Mouse (Mus musculus): ENCODE results near the gene Nampt.
A peak's percentile ranks its signal among the peaks of the same experiment; 100 is the strongest.
"Not testable (repeated sequence)": the region's sequence is repeated elsewhere in the genome, so short reads cannot be mapped to it uniquely, and the experiment has no call there.

Gene Nampt

DNA sequence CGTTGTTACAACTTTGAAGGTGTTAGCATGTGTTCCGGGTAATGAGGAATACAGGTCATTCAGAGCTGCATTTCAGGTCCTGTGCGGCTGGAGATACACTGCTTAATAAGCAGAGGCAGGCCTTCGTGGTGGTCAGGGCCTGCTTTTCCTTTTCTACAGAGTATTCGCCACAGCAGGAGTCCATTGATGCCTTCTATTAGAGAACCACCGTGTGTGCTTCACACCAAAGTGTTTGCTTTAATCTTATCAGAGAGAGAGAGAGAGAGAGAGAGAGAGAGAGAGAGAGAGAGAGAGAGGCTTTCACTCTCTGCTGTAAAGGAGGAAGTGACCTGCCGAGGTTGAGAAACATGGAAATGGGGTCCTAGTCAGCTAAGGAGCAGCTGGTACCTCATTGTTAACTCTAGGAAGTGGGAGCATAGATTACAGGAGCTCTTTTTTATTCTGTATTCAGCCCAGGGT is 22.1 kb downstream of the Nampt start:
- no peak for DNase-seq (ENCODE audit: extremely low read depth, low read depth)

DNA sequence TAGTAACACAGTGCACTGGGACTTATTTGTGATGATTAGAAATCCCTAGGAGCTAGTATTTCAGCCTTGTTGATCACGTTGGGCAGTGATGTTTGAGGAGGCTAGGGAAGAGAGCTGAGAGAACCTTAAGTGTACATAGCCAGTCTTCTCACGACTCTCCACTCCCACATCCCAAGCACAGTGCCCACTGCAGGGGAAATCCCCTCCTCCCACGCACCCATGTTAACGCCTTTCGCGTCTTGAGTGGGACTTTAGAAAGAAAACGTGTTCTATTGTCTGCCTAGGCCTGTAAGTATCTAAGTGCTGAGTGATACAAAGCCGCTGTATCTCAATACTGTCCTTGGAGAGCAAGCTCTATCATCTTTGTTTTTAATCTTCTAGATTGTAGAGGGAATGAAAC is 27.0 kb downstream of the Nampt start:
- no peak for DNase-seq (ENCODE audit: extremely low read depth, low read depth)

DNA sequence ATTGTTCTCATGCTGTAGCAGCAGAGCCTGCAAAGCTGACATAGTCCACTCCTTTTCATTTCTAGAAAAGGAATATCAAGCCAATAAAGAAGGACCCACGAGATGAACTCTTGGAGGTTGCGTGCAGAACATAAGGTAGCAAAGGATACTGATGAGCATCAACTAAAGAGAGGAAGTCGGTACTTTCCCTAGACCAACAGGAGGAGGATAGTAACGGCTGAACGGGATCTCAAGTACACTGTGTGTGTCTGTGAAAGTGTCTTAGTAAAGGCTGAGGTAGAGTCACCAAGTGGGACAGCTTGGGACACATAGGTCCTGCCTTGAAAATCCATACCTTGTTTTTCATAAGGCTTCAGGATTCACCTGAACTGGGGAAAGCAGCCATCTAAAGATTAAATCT is 34.4 kb downstream of the Nampt start:
- DNase-seq (ENCODE audit: extremely low read depth, low read depth) = no peak

DNA sequence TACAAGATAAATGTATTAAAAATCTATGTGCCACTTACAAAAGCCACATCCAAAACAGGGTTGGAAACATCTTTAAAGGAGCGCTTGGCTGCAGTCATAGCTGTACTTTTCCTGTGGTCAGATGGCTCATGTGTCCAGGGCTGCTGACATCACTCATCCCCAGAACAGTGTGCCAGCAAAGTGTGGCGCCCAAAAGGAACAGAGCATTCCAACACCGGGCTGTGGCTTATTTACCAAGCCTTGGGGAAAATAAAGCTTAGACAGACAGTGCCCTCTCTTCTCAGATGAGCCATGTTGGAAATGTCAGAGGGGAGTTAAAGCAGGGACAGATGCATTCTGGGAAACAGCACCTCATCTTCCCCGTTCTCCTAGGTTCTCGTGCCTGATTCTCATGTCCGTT is 35.5 kb downstream of the Nampt start:
- no peak for DNase-seq (ENCODE audit: extremely low read depth, low read depth)

DNA sequence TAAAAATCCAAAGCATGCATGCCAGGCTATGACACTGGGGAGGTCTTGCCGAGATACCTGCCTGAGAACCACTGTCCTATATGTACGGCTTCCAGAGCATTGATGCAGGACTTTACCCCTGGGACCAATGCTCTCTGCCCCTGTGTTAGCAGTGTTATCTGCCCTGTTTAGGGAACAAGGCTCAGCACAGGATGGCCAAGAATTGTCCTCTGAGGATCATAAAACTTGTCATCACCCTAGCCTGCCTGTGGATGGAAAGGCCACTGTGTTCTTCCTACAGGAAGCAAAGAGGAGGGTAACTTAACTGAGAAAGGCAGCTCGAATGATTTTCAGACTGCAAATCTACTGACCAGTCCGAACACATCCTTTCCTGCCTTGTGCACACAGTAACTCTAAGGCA is 36.1 kb downstream of the Nampt start:
- DNase-seq (ENCODE audit: extremely low read depth, low read depth) = no peak

DNA sequence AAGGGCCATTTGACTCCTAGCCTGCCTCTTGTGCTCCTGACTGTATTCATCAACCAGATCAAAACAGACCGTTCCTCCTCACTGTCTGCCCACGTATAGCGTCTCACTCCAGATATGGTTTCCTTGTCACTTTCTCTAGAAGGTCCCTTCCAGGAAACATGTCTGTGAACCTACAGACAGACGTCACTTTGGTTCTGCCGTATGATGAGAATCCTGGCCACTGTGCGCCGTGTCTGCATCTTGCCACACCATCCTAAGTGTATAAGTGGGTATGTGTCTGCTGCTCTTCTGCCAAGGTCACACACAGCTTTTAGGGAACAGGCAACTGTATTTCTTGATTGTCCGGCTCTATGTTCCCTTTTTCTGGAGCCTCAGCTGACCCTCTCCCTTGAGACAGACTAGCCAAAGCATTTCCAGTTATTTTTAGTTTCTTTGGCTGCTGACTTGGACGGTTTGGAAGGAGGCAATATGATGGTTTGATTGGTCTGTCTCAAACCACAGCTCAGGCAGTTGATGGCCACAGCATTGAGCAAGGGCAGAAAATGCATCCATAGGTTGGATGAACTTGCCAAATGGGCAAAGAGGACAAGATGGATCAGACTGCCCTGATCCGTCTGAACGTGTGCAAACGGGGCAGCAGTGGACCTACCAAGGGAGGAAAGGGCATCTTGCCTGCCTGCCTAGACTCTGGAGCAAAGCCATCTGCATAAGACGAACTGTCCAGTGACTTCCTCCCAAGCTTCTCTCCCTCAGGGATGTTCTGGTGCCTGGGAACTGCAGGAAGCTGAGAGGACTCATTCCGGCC is 37.6 kb downstream of the Nampt start:
- no peak for DNase-seq (ENCODE audit: extremely low read depth, low read depth)

DNA sequence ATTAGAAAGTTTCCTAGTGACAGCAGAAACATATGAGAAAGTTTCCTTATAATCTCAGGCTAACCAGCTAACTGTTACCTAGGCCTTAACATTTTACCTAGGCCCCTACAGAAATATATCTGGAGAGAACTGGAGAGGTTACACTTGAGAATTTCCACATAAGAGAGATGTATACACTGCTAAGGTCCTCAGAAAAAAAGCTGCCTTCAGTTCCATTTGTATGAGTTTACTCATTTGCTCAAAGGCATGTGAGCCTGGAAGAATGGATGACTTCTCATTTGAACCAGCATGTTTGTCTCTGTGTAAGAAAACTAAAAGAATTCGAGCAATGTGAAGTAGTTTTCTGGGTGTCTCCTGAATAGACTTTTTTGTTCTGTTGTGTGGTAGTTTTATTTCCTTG is 39.1 kb downstream of the Nampt start:
- DNase-seq (ENCODE audit: extremely low read depth, low read depth) = no peak

DNA sequence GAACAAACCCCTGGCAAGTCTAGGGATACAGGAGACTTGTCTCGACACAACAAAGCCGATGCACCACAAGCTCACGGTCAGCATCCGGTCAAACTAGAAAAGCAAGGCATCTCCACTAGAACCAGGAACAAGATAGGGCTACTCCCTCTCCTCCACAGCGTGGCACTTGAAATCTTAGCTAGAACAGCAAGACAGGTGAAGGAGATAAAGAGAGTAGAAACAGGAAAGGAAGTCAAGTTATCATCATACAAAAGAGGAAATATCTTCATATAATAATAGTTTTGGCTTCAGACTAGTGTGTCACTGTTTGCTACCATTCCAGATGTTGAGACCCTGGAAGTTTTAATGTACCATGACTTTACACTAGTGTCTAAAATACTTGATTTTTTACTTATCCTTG is 41.5 kb downstream of the Nampt start:
- DNase-seq (ENCODE audit: extremely low read depth, low read depth) = peak; percentile 15

DNA sequence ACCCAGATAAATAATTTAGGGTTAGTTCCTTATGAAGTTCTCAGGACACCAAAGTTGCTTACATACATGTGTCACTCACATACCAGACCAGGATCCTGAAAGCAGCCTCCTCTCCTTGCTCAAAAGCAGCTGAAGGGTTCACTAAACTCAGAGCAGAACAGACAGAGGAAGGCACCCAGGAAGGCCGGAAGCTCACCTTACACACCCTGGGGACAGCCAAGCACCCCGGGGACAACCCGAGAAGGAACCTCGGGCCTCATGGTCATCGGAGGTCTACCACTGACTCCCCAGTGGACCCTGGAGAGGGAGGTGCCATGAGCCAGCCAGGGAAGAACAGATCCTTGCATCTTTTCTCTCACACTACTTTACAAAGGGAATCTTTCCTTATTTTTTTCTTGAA is 51.5 kb downstream of the Nampt start:
- no peak for DNase-seq (ENCODE audit: extremely low read depth, low read depth)

DNA sequence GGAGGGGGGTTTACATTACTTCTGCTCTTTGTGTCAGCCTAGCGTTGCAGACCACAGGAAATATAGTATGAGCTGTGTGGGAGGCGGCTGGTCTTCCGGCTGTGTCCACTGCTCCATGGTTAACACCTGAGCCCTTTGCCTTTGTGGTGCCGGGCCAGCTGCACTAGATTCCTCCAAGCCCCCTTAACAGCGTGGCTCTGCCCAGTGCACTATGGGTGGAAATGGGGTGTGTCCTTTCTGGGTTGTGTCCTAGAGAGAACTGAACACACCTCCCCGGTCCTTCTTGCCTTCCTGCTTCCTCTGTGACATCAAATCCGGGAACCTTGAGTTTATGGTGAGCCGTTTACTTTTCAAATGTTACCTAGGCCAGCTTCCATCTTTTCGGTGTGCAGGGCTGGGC is 58.2 kb downstream of the Nampt start:
- no peak for DNase-seq (ENCODE audit: extremely low read depth, low read depth)

DNA sequence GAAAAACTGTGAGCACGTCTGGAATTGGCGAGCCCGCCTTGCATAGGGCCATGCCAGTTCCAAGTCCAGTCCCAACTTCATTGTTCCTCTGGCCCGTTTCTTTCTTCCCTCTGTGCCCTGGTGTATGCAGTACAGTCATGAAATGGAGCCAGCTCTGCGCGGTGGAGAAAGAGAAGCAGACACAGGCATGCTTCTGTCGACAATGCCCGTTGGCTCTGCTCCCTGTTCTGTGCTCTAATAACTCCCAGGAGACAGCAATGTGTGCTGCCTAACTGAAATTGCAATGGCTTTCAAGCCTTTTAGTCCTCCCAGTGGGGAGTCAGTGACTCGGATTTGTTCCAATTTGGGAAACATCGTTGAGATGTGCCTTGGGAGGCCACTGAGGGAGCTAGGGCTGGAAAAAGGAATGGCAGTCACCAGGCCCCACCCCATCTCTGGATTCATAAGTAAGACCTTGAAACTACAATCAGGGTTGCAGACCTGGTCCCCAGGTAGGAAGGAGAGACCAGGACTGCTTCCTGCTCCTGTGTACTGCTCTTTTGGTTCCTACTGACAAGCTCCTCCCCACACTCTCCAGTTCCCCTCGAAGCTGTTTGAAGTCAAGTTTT is 58.7 kb downstream of the Nampt start:
- DNase-seq (ENCODE audit: extremely low read depth, low read depth) = no peak

DNA sequence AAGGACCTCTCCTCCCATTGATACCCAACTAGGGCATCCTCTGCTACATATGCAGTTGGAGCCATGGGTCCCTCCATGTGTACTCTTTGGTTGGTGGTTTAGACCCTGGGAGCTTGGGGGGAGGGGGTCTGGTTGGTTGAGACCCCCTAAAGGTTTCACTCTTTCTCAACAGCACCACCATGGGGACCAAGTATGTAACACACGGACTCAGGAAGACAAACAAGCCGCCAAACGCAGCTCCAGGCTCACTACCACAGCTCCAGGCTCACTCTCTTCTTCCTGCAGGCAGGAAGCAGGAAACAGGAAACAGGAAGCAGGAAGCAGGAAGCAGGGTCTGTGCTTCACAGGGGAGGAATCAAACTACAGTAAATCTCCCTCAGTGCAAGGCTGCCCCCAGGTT is 60.0 kb downstream of the Nampt start:
- no peak for DNase-seq (ENCODE audit: extremely low read depth, low read depth)

DNA sequence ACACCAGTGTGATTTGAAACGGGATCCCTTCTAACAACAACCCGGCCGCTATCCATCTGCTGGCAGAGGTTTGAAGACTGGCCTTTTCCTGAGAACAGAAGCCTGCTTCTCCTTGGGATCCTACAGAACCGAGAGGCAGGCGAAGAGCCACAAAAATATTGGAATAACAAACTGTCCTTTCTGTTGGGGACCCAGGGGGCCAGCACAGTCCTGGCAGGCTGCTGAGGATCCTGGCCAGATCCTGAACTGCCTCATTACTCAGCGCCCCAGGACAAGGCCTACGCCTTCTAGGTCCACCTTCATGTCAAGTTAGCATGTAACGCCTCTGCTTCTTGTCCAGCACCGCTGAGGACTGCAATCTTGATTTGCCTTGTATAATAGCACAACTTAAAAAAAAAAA is 65.0 kb downstream of the Nampt start:
- no peak for DNase-seq (ENCODE audit: extremely low read depth, low read depth)

DNA sequence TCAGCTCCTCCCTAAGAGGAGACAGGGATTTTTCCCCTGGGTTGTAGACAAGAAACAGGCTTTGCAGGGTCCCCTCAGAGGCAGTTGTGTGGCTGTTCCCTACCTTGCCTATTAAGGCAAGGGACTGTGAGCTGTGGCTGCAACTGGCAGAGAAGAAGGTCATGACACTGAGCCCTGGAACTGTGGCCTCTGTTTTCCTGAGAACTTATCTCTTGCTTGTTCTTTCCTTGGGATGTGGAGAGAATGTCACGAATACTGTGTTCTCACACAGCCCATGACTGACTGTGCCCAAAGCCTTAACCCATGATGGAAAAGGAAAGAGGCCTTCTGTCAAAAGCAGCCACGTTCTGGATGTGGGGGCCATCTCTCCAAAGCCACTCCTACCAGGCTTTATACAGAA is 65.7 kb downstream of the Nampt start:
- DNase-seq (ENCODE audit: extremely low read depth, low read depth) = no peak

DNA sequence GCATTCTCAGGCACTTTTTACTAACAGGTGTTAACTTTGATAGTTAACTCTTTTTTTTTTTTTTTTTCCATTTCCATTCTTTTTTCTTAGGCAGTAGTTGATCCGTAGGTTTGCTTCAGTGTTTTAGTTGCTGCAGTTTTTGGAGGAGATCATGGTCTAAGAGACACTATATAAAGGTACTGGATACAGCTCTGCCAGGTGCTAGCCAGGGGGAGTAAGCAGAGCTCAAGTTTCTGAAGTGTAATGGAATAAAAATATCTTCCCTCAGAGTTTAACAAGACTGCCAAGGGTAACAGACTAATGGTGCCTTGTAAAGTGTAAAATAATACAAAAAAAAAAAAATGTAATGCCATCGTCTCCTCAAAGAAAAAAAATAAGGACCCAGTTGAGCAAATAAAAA is 67.0 kb downstream of the Nampt start:
- no peak for DNase-seq (ENCODE audit: extremely low read depth, low read depth)

DNA sequence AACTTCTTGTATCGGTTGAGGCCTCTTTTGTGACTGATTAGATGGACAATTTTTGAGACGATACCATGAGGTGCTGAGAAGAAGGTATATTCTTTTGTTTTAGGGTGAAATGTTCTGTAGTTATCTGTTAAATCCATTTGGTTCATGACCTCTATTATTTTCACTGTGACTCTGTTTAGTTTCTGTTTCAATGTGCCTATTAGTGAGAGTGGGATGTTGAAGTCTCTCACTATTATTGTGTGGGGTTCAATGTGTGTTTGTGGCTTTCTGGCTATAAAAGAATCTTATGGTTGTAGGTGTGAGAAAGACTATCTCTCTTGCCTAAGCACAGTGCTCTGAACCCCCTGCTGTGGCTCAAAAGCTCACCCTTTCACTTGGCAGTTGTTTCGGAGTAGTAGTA is 68.9 kb downstream of the Nampt start:
- DNase-seq (ENCODE audit: extremely low read depth, low read depth) = no peak

DNA sequence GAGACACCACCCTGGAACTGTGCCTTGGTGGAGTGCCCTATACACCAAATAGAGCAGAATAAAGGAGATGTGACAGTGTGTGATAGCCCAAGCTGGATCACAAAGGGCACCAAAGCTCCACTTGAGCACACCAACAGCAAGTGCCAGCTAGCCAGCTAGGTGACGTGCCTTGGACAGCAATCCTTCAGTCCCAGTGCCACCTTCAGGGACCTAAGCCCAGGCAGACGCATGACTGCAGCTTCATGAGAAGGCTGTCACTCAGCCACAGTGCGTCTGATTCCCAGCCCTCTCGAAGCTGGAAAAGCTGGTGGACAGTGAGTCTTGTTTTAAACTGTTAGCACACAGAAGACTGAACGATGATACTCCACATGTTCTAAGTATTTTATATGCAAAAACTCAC is 70.5 kb downstream of the Nampt start:
- DNase-seq (ENCODE audit: extremely low read depth, low read depth) = no peak

DNA sequence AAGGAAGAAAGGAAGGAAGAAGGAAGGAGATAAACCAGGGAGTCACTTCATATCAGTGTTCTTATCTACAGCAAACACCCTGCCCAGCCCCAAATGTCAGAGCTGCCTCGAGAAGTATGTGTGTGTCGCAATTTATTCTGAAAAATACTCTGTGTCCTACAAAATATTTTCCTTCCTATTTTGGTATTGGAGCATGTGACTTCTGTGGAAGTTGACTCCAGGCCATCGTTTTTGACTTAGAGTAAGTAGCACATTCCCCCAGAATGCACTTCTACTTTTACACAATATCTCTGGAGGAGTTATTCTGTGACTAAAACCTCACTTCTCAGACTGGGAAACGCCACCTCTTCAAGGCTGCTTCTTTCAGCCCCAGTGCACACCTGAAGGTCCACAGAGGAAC is 71.1 kb downstream of the Nampt start:
- DNase-seq (ENCODE audit: extremely low read depth, low read depth) = no peak

DNA sequence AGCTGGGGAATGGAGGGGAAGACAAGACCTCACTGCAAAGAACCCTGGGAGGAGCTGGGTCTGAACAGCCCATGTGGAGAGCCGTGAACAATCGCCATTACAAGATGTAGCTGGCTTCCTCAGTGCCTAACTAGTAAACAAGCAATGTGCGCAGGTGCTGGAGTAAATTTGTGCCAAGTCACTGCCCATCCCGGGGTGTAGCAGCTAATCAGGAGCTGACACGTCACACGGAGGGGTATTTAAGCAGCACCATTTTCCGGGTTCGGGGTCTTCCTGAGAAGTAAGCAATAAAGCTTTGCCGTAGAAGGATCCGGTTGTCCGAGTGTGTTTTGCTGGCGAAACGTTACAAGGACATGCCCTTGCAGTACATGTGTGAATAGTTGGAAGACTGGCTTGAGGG is 71.9 kb downstream of the Nampt start:
- DNase-seq (ENCODE audit: extremely low read depth, low read depth) = not testable (repeated sequence)

DNA sequence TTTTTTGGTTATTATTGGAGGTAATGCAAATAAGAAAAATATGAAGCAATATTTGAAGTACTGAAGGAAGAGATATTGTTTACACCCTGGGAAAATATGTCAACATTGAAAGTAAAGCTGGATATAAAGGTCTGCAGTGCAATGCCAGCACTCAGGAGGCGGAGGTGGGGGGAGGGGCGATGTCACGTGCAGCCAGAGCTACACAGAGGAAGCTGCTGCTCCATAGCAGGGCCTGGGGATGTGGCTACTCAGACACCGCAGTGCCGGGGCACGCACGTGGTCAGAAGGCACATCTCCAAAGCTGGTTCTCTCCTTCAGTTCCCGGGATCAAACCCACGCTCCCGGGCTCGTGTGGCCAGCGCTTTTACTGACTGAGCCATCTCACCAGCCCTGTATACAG is 73.9 kb downstream of the Nampt start:
- no peak for DNase-seq (ENCODE audit: extremely low read depth, low read depth)

DNA sequence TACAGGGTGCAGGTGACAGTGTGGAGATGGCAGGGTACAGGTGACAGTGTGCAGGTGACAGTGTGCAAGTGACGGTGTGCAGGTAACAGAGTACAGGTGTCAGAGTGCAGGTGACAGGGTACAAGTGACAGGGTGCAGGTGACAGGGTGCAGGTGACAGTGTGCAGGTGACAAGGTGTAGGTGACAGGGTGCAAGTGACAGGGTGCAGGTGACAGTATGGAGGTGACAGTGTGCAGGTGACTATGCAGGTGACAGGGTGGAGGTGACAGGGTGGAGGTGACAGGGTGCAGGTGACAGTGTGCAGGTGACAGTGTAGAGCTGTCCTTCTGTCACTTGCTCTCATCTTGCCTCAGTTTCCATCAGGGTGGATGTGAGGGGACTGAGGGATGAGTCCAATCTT is 76.5 kb downstream of the Nampt start:
- DNase-seq (ENCODE audit: extremely low read depth, low read depth) = no peak

DNA sequence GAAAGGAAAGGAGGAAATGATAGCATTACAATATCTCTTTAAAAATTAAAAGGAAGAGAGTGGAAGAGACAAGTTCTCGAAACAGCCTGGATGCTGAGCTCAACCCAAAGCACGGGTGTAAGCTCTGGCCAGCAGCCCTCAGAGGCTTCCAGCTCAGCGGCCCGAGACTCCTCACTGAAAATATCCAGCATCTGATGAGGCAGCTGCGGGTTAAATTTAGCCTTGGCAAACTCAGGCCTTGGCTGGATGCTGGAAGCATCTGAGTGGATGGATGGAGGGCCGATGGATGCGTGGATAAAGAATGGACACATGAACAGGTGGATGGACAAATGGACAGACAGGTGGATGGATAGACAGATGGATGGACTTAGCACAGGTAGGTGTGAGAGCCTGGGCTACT is 77.2 kb downstream of the Nampt start:
- no peak for DNase-seq (ENCODE audit: extremely low read depth, low read depth)
